Mouse (Mus musculus) neural tube, embryonic 11.5 days (tissue): ENCODE measurements around the gene Tcf7l1. TPM values are rescaled to one million over a fixed set of nuclear protein-coding genes. Genes with fewer than 3 reads are reported as not detected.

Experiments
- polyA plus RNA-seq: library from polyadenylated mRNA; unstranded; fragments of >200 nt; fragmentation: Nextera tagmentation; extraction: Ambion mirVana; gene quantifications from 2 replicates; pipeline ENCODE4 v1.2.1, GENCODE M21; 2014

Gene Tcf7l1
- polyA plus RNA-seq, 1 experiment from 2014 or later, result 21.8 TPM

Other genes with a start within 250 kb of the Tcf7l1 start
- 10.1 and 10.2 TPM in 2 replicates for gene Capg, start 244.9 kb downstream of the Tcf7l1 start, polyA plus RNA-seq
- gene Elmod3, start 190.8 kb downstream of the Tcf7l1 start, polyA plus RNA-seq, result 16.5 and 17.0 TPM in 2 replicates
- gene Retsat, start 190.8 kb downstream of the Tcf7l1 start, polyA plus RNA-seq, result 7.1 and 7.7 TPM in 2 replicates
- 43.3 and 44.1 TPM in 2 replicates for gene Tgoln1, start 172.3 kb downstream of the Tcf7l1 start, polyA plus RNA-seq
- 40.0 and 48.6 TPM in 2 replicates for gene Kcmf1, start 110.7 kb upstream of the Tcf7l1 start, polyA plus RNA-seq
- 3,130 and 3,517 TPM in 2 replicates for gene Tmsb10, start 169.5 kb upstream of the Tcf7l1 start, polyA plus RNA-seq